ENCODE assay signal across 8 mouse cellular contexts in the genomic region with DNA sequence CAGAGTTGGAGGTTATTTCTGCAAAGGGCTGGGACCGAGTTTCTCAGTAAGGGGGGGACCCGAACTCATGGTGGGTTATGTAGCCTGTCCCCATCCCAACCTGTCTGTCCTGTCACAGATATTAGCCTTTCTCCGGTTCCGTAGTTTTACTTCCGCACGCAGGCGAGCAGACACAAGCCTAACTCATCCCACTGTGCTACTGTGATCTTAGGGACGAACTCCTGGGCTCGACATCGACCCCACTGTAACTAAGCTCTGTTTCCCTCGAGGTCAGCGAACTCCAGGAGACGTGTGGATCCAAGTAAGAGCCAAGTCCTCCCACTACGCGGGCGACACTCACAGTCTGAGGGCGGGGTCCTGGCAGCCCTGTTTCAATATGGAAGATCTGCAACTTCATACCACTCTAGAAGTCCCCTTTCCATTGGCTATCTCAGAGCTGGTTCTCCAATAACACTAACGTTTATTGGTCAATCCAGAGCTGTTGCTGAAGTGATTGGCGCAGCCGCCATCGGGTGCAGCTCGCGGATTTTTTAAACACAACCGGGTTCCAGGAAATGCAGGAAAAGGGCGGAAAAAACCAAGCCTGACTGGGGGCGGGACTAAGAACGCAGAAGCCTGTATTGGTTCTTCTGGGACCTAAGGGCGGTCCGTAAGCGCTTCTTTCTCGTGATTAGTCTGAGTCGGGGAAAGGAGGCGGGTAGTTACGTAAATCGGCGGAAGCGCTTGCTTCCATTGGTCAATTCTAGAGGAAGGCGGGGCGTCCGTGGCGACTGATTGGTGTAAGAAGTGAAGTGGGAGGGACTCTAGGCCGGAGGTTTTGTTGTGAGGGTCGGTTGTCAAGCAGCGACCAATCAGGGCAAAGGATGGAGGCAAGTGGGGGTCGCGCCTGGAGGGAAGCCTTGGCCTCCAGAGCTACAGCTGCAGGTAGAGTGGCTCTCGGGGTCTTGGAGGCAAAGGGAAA. TPM values are rescaled to one million over a fixed set of nuclear protein-coding genes. Genes with fewer than 3 reads are reported as not detected.
A peak's percentile ranks its signal among the peaks of the same experiment; 100 is the strongest.
DNase-seq lines count a peak whose midpoint lies in the region; ATAC-seq and TF ChIP-seq lines count a peak whose summit lies in the region.

A gene (plus strand): TSS at position 806 of the 961 bp plus-strand sequence.

- under 1% methylated on average over 47 of the region's 47 CpGs for WGBS in forebrain, embryonic 16.5 days
- under 1% methylated on average over 47 of the region's 47 CpGs for WGBS in lung, embryonic 14.5 days
- under 1% methylated on average over 47 of the region's 47 CpGs for WGBS in olfactory bulb, adult 2 months
- under 1% methylated on average over 47 of the region's 47 CpGs for WGBS in thymus, adult 2 months

- peak; percentile 100 for DNase-seq in G1E (ENCODE audit: low spot score)
- peak; percentile 94 to 99 for DNase-seq in cerebellum, adult 18-20 months
- peak; percentile 93 for DNase-seq in heart, postnatal 36 days
- DNase-seq in layer of hippocampus, adult 2 months (ENCODE audit: low spot score in 2 of 2) = peak; percentile 98 to 100
- peak; percentile 99 for DNase-seq in lung, embryonic 14.5 days
- peak; percentile 98 for DNase-seq in thymus, adult 2 months

- H3K9me3 ChIP-seq in G1E (replicated peaks) = no peaks in the 10 kb centered on the region
- no peaks in the 10 kb centered on the region for H3K9me3 ChIP-seq in forebrain, embryonic 16.5 days (ENCODE audit: control insufficient read depth, low read length)
- no peaks in the 10 kb centered on the region for H3K9me3 ChIP-seq in lung, embryonic 14.5 days (ENCODE audit: low read depth, low read length)

- H3K36me3 ChIP-seq in G1E (replicated peaks) = peaks cover 32% of the 10 kb centered on the region
- H3K36me3 ChIP-seq in forebrain, embryonic 16.5 days (ENCODE audit: control insufficient read depth, insufficient read depth) = no peaks in the 10 kb centered on the region
- H3K36me3 ChIP-seq in lung, embryonic 14.5 days (ENCODE audit: insufficient read depth) = peaks cover 18% of the 10 kb centered on the region; the same call in 1 of the 2 replicates
- no peaks in the 10 kb centered on the region for H3K36me3 ChIP-seq in thymus, adult 2 months (ENCODE audit: control insufficient read depth, insufficient read depth, low read length)

- intact Hi-C loops in heart, postnatal 36 days (cut with DNase I) = loop anchor here (1.0 kb wide), 1 partner anchor 130 kb away; no protein-coding TSS in a partner anchor

- H3K27ac ChIP-seq in forebrain, embryonic 16.5 days (ENCODE audit: low read length) = peak within 1 kb of the TSS; percentile 68
- H3K27ac ChIP-seq in layer of hippocampus, adult 2 months = peak within 1 kb of the TSS; percentile 92
- H3K27ac ChIP-seq in lung, embryonic 14.5 days (ENCODE audit: low read depth) = peak within 1 kb of the TSS; percentile 75
- H3K27ac ChIP-seq in olfactory bulb, adult 2 months (ENCODE audit: insufficient read depth, low read depth, low read length) = peak within 1 kb of the TSS; percentile 79
- H3K27ac ChIP-seq in thymus, adult 2 months (ENCODE audit: control insufficient read depth, insufficient read depth, low read length) = peak within 1 kb of the TSS; percentile 56; the same call in 1 of the 2 replicates

- peaks cover 44% of the 10 kb centered on the region for H3K4me1 ChIP-seq in G1E (ENCODE audit: insufficient read depth, low read depth, low read length)
- peaks cover 13% of the 10 kb centered on the region for H3K4me1 ChIP-seq in forebrain, embryonic 16.5 days (replicated peaks; ENCODE audit: control insufficient read depth, insufficient read depth, low read length)
- H3K4me1 ChIP-seq in lung, embryonic 14.5 days (ENCODE audit: insufficient read depth) = no peaks in the 10 kb centered on the region
- peaks cover 24% of the 10 kb centered on the region for H3K4me1 ChIP-seq in olfactory bulb, adult 2 months (ENCODE audit: control insufficient read depth, insufficient read depth, low read length)
- peaks cover 8% of the 10 kb centered on the region for H3K4me1 ChIP-seq in thymus, adult 2 months (replicated peaks; ENCODE audit: control insufficient read depth, insufficient read depth, low read length)

- ATAC-seq in G1E (ENCODE audit: extremely low read depth, insufficient number of reproducible peaks, low FRiP score, poor library complexity, severe bottlenecking) = peak; percentile 92
- ATAC-seq in forebrain, embryonic 16.5 days = peak; percentile 97
- peak; percentile 98 for ATAC-seq in lung, embryonic 14.5 days (ENCODE audit: insufficient read depth)

- peak within 1 kb of the TSS; percentile 78 for H3K4me3 ChIP-seq in G1E (ENCODE audit: low read depth, low read length)
- peak within 1 kb of the TSS; percentile 88 for H3K4me3 ChIP-seq in forebrain, embryonic 16.5 days (replicated peaks; ENCODE audit: low read length)
- H3K4me3 ChIP-seq in layer of hippocampus, adult 2 months = peak within 1 kb of the TSS; percentile 98
- H3K4me3 ChIP-seq in lung, embryonic 14.5 days (ENCODE audit: low read depth, low read length) = peak within 1 kb of the TSS; percentile 81
- peak within 1 kb of the TSS; percentile 86 for H3K4me3 ChIP-seq in olfactory bulb, adult 2 months (ENCODE audit: insufficient read depth, low read depth, low read length)
- peak within 1 kb of the TSS; percentile 94 for H3K4me3 ChIP-seq in thymus, adult 2 months (ENCODE audit: control insufficient read depth, insufficient read depth, low read length)

- peak within 1 kb of the TSS; percentile 78 for H3K9ac ChIP-seq in forebrain, embryonic 16.5 days (replicated peaks; ENCODE audit: low read depth, low read length)
- peak within 1 kb of the TSS; percentile 75 for H3K9ac ChIP-seq in lung, embryonic 14.5 days

- TF ChIP-seq POLR2A in olfactory bulb, adult 2 months (IDR thresholded peaks at IDR 0.05; ENCODE audit: insufficient read depth, low read depth, low read length) = peak; percentile 67
- peak; percentile 84 for TF ChIP-seq POLR2A in thymus, adult 2 months (IDR thresholded peaks at IDR 0.05; ENCODE audit: control insufficient read depth, extremely low read depth, insufficient read depth, low read length, poor library complexity)

- peak within 1 kb of the TSS; percentile 78 for H3K4me2 ChIP-seq in forebrain, embryonic 16.5 days (ENCODE audit: low read length)
- H3K4me2 ChIP-seq in lung, embryonic 14.5 days = peak within 1 kb of the TSS; percentile 88

- peaks cover 14% of the 10 kb centered on the region for H3K27me3 ChIP-seq in G1E (ENCODE audit: insufficient read depth, low read length)
- 0 out of 2 replicates have a peak, but pooled peaks cover 3% of the 10 kb centered on the region for H3K27me3 ChIP-seq in forebrain, embryonic 16.5 days (replicated peaks; ENCODE audit: control insufficient read depth, insufficient read depth, low read length)
- H3K27me3 ChIP-seq in lung, embryonic 14.5 days (ENCODE audit: insufficient read depth, low read length) = no peaks in the 10 kb centered on the region
- no peaks in the 10 kb centered on the region for H3K27me3 ChIP-seq in thymus, adult 2 months (ENCODE audit: control insufficient read depth, insufficient read depth, low read length)

- no peak for TF ChIP-seq CTCF in G1E (IDR thresholded peaks at IDR 0.05; ENCODE audit: low read depth, low read length)
- no peak for TF ChIP-seq CTCF in layer of hippocampus, adult 2 months (conservative IDR thresholded peaks at IDR 0.05)
- TF ChIP-seq CTCF in lung, embryonic 14.5 days (IDR thresholded peaks at IDR 0.05; ENCODE audit: low read depth) = no peak
- no peak for TF ChIP-seq CTCF in olfactory bulb, adult 2 months (IDR thresholded peaks at IDR 0.05; ENCODE audit: insufficient read depth, low read depth, low read length)
- TF ChIP-seq CTCF in thymus, adult 2 months (IDR thresholded peaks at IDR 0.05; ENCODE audit: borderline replicate concordance, control insufficient read depth, extremely low read depth, insufficient read depth, low read length, poor library complexity) = no peak

RNA-seq across cellular contexts. Expression of the gene that starts here (rescaled TPM):
- total RNA-seq in G1E (2014; fragmentation: Nextera tagmentation) = 3.7 and 4.3 TPM in 2 replicates
- 14.3 and 18.1 TPM in 2 replicates for total RNA-seq in G1E (2017)
- polyA plus RNA-seq in G1E (2012) = 31.7 and 40.0 TPM in 2 replicates
- polyA plus RNA-seq in forebrain, embryonic 16.5 days (2015; fragmentation: Nextera tagmentation; extraction: Ambion mirVana) = 47.3 and 49.9 TPM in 2 replicates
- total RNA-seq in heart, postnatal 36 days (2021) = 1 to 10 TPM; 7.2 to 7.5 TPM
- 10 to 100 TPM; 33.9 to 45.9 TPM for total RNA-seq in layer of hippocampus, adult 2 months (2021)
- 19.4 and 23.1 TPM in 2 replicates for polyA plus RNA-seq in lung, embryonic 14.5 days (2014; fragmentation: Nextera tagmentation; extraction: Ambion mirVana)
- polyA plus RNA-seq in olfactory bulb, adult 2 months (2012; ENCODE audit: insufficient read depth, insufficient read length, low replicate concordance, missing spikeins) = not detected in 2 replicates
- polyA plus RNA-seq in thymus, adult 2 months (2012; rRNA removed) = 38.4 and 41.6 TPM in 2 replicates

Comparison
In these comparisons a context has a peak if more than half of its experiments do, and no peak if none do; other contexts are left out.
1. Peak in every context shown above with its lines: DNase-seq, ATAC-seq, H3K4me3 ChIP-seq and H3K27ac ChIP-seq.